Mouse (Mus musculus) lung, embryonic 14.5 days (tissue): ENCODE measurements around the gene Mtmr4. TPM values are rescaled to one million over a fixed set of nuclear protein-coding genes. Genes with fewer than 3 reads are reported as not detected.

Experiments
- ATAC-seq: fragments of 200-750 bp; cut with Nextera tagmentation; 2 replicates; pipeline ENCODE4 v1.8.0; 2017; ENCODE audit warnings: mild to moderate bottlenecking, moderate TSS enrichment, moderate library complexity; ENCODE audit not compliant: insufficient read depth
- DNase-seq: peaks from one replicate; pipeline ENCODE4 v3.0.0-alpha.2; 2015
- H3K27ac ChIP-seq: fragments of 300-500 bp; sonication (generic); 2 replicates; pipeline ENCODE4 v1.5.1; 2014; ENCODE audit warnings: low read depth, mild to moderate bottlenecking, moderate library complexity
- H3K27me3 ChIP-seq: fragments of 300-500 bp; sonication (generic); 2 replicates; pipeline ENCODE4 v1.6.1; 2014; ENCODE audit warnings: low read length, control low read depth; ENCODE audit not compliant: insufficient read depth
- H3K36me3 ChIP-seq: fragments of 300-500 bp; sonication (generic); 2 replicates; pipeline ENCODE4 v1.6.1; 2014; ENCODE audit warnings: control low read depth; ENCODE audit not compliant: insufficient read depth
- H3K4me1 ChIP-seq: fragments of 300-500 bp; sonication (generic); 2 replicates; pipeline ENCODE4 v1.6.1; 2014; ENCODE audit warnings: antibody characterized with exemption, control low read depth; ENCODE audit not compliant: insufficient read depth
- H3K4me2 ChIP-seq: fragments of 300-500 bp; sonication (generic); 2 replicates; pipeline ENCODE4 v1.6.1; 2014; ENCODE audit warnings: mild to moderate bottlenecking
- H3K4me3 ChIP-seq: fragments of 300-500 bp; sonication (generic); 2 replicates; pipeline ENCODE4 v1.5.1; 2014; ENCODE audit warnings: low read depth, low read length
- H3K9ac ChIP-seq: fragments of 300-500 bp; sonication (generic); 2 replicates; pipeline ENCODE4 v1.6.1; 2014
- H3K9me3 ChIP-seq: fragments of 300-500 bp; sonication (generic); 2 replicates; pipeline ENCODE4 v1.6.1; 2016; ENCODE audit warnings: low read depth, low read length, control low read depth
- CTCF ChIP-seq: IDR thresholded peaks from 2 replicates; pipeline ENCODE4 v1.5.1; 2016; ENCODE audit warnings: antibody characterized with exemption, low read depth
- WGBS: fragments of 180-500 bp; shearing (Covaris S2); extraction: QIAGEN DNeasy Blood & Tissue Kit; methylation state at CpG from one replicate; pipeline ENCODE4 v1.1.7; 2014; 5-methylcytosine and 5-hydroxymethylcytosine counted together
- polyA plus RNA-seq: library from polyadenylated mRNA; unstranded; fragments of >200 nt; fragmentation: Nextera tagmentation; extraction: Ambion mirVana; gene quantifications from 2 replicates; pipeline ENCODE4 v1.2.1, GENCODE M21; 2014

The Mtmr4 gene
- polyA plus RNA-seq, 1 experiment from 2014 or later, result 41.2 TPM

DNA sequence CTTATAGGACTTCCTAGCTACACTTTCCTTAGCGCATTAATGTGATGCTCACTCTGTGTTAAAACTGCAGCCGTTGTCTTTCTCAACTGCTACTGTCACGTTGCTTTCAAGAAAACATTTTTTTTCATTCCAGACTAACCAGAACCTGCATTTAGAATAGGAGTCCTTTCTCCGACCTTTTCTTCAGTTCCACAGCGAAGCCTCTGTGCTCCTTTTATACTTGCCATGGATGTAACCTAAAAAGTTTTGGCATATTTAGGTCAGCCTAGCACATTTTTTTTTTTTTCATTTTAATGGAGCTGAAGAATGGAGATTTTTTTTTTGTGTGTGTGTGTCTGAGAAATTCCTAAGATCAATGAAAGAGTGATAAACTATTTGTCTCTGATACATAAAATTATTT is 23.6 kb downstream of the Mtmr4 start:
- no peak for ATAC-seq
- H3K9ac ChIP-seq, result no peak overlapping the region
- H3K36me3 ChIP-seq, result peaks cover 83% of the 10 kb centered on the region
- no peaks in the 10 kb centered on the region for H3K9me3 ChIP-seq
- no peak for DNase-seq
- no peak for TF ChIP-seq CTCF
- no peaks in the 10 kb centered on the region for H3K4me1 ChIP-seq
- no peak overlapping the region for H3K4me3 ChIP-seq
- H3K27ac ChIP-seq, result no peak overlapping the region
- no peaks in the 10 kb centered on the region for H3K27me3 ChIP-seq
- H3K4me2 ChIP-seq, result no peak overlapping the region
- WGBS, result 90% methylated on average over 5 of the region's 5 CpGs

DNA sequence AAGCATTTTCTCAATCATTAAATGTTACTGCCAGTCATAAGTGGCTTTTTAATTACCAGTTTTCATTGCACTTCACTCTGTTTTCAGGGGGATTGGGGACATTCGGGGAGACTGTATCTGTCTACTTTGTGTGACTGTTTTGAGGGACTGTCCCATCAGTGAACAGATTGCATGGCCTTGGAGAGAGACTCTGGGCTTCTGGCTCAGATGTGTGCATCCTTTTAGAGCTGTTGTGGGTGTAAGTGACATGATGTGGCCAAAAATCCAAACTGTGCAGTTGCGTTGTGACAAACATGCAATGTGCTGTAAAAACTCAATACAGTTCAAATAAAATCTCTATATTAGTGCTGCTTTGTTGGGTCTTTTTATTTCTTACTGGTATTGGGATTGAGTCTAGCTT is 24.0 kb downstream of the Mtmr4 start:
- no peak for TF ChIP-seq CTCF
- H3K4me2 ChIP-seq, result no peak overlapping the region
- no peaks in the 10 kb centered on the region for H3K4me1 ChIP-seq
- no peaks in the 10 kb centered on the region for H3K27me3 ChIP-seq
- no peak overlapping the region for H3K4me3 ChIP-seq
- H3K9me3 ChIP-seq, result no peaks in the 10 kb centered on the region
- H3K27ac ChIP-seq, result no peak overlapping the region
- H3K36me3 ChIP-seq, result peaks cover 80% of the 10 kb centered on the region
- ATAC-seq, result no peak
- H3K9ac ChIP-seq, result no peak overlapping the region
- DNase-seq, result no peak
- 91% methylated on average over 2 of the region's 2 CpGs for WGBS

DNA sequence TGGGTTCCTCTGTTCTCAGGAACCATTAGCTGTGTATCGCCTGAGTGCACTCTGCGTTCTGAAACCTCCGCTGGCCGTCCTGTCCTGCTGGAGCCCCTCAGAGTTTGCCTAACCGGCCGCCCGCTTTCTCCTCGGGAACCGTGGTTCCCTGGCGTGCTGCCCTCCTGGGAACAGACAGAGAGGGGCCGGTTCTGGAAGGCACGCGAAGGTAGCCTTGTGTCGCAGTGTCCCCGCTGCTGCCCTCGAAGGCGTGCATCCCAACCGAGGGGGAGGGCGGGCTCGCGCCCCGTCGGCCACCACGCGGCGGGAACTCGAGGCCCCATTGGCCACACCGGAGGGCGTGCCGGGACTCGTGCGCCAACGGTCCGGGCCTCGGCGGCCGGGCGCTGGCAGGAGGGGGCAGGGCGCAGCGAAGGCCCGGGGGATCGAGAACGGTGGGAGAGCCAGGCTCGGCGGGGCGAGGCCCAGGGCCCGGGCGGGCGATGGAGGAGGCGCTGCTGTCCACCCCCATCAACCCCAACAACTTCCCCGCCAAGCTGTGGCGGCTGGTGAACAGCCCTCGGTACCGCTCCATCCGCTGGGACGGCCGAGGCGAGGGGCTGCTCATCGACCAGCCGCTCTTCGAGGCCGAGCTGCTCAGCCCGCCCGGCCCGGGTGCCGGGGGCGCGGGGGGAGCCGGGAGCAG is 25.0 kb downstream of the Mtmr4 start, which contains the start of gene Hsf5:
TSS of gene Hsf5 (plus strand) at position 375 of the 685 bp plus-strand sequence.
- no peak for ATAC-seq
- no peak for TF ChIP-seq CTCF
- 86% methylated on average over 61 of the region's 69 CpGs for WGBS
- no peak within 1 kb of the TSS for H3K4me3 ChIP-seq
- no peak within 1 kb of the TSS for H3K4me2 ChIP-seq
- peaks cover 74% of the 10 kb centered on the region for H3K36me3 ChIP-seq
- no peak within 1 kb of the TSS for H3K9ac ChIP-seq
- no peak within 1 kb of the TSS for H3K27ac ChIP-seq
- H3K27me3 ChIP-seq, result no peaks in the 10 kb centered on the region
- H3K9me3 ChIP-seq, result no peaks in the 10 kb centered on the region
- no peak for DNase-seq
- H3K4me1 ChIP-seq, result no peaks in the 10 kb centered on the region

DNA sequence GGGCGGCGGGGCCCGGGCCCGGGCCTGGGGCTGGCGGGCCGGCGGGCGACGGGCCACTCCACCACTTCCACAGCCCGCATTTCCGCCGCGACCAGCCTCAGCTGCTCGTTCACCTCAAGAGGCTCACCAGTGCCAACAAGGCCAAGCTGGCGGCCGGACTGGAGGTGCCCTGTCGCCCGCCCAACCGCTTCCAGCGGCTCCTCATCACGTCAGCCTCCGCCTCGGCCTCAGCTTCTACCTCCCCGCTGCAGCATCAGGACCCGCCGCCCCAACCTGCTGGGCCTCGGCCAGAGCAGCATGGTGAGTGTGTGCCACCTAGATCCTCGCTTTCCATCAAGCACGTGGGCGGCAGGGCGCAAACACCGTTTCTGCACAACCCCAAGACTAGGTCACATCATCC is 25.6 kb downstream of the Mtmr4 start:
- no peak overlapping the region for H3K27ac ChIP-seq
- H3K4me3 ChIP-seq, result no peak overlapping the region
- no peaks in the 10 kb centered on the region for H3K4me1 ChIP-seq
- no peak overlapping the region for H3K9ac ChIP-seq
- 90% methylated on average over 32 of the region's 32 CpGs for WGBS
- TF ChIP-seq CTCF, result no peak
- no peak overlapping the region for H3K4me2 ChIP-seq
- no peaks in the 10 kb centered on the region for H3K27me3 ChIP-seq
- H3K9me3 ChIP-seq, result no peaks in the 10 kb centered on the region
- ATAC-seq (no peak), DNase-seq (no peak)
- peaks cover 71% of the 10 kb centered on the region for H3K36me3 ChIP-seq

DNA sequence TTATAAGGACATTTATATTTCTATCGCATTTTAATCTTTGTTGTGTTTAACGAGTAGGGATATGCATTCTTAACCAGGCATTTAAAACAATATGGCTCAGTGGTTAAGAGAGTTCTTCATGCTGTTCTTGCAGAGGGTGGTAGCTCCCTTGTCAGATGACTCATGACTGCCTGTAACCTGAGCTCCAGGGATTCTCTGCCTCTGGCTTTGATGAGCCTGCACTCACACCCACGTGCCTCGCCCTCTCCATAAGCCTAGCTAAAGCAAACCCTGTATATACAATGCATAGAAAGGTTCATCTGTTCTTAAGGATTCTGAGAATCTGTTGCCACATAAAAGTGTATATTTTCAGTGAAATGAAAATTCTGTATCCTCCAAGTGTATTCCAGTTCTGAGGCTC is 31.2 kb downstream of the Mtmr4 start:
- 68% methylated on average over 4 of the region's 4 CpGs for WGBS

DNA sequence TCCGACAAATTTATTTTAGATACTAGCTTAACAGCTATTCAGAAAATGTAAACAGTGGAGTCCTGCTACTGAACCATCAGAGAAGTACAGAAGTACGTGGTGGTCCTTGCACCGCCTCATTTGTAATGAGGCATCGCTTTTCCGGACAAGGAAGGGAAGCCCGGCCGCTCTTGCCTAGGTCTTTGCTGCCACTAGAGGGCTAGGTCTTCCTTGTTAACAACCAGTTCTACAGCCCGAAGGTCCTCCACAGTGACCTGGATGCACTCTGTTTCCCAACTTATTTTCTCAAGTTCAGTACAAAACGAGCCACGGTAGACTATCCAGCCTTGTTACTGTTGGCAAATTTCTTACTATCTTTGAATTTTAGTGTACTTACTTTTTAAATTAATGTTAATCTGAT is 37.9 kb downstream of the Mtmr4 start:
- H3K4me3 ChIP-seq, result no peak overlapping the region
- DNase-seq (peak; percentile 80), ATAC-seq (no peak)
- no peak overlapping the region for H3K27ac ChIP-seq
- TF ChIP-seq CTCF, result peak; percentile 79
- H3K9me3 ChIP-seq, result no peaks in the 10 kb centered on the region
- 18% methylated on average over 10 of the region's 10 CpGs for WGBS
- H3K27me3 ChIP-seq, result no peaks in the 10 kb centered on the region
- no peak overlapping the region for H3K9ac ChIP-seq
- H3K4me1 ChIP-seq, result no peaks in the 10 kb centered on the region
- H3K4me2 ChIP-seq, result no peak overlapping the region
- H3K36me3 ChIP-seq, result peaks cover 14% of the 10 kb centered on the region

More for the DNA sequence above, 31.2 kb downstream of the Mtmr4 start:
- ATAC-seq (no peak), DNase-seq (no peak)
- Histone ChIP-seq H3K4me3 (no peak overlapping the region), H3K9me3 (no peaks in the 10 kb centered on the region), H3K9ac (no peak overlapping the region), H3K4me2 (no peak overlapping the region), H3K27ac (no peak overlapping the region), H3K27me3 (no peaks in the 10 kb centered on the region), H3K4me1 (no peaks in the 10 kb centered on the region), H3K36me3 (peaks cover 50% of the 10 kb centered on the region)
- no peak for TF ChIP-seq CTCF

DNA sequence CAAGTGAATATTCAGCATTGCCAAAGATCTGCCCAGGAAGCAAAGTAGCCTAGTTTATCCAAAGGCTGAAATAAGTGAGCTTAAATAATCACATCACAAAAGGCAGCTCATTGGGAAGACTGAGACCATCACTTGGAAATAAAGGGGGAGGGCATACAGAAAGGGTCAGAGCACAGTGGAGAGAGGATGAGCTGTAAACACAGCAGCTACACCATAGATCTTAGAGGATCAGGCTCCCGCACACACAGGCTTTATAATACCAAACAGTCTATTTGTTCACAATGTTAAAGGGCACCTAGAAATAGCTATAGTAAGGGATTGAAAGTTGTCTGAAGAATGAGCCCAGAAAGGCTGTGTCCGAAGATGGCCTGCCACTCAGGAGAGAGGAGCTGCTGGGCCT is 46.8 kb downstream of the Mtmr4 start:
- Histone ChIP-seq H3K27ac (peak overlapping the region; percentile 46; the same call in 1 of the 2 replicates), H3K4me3 (peak overlapping the region; percentile 43), H3K9me3 (no peaks in the 10 kb centered on the region), H3K4me1 (peaks cover 2% of the 10 kb centered on the region; the same call in 1 of the 2 replicates), H3K4me2 (peak overlapping the region; percentile 74), H3K9ac (peak overlapping the region; percentile 71), H3K36me3 (0 out of 2 replicates have a peak, but pooled peaks cover 7% of the 10 kb centered on the region), H3K27me3 (no peaks in the 10 kb centered on the region)
- TF ChIP-seq CTCF, result no peak
- ATAC-seq, result peak; percentile 70; the same call in 1 of the 2 replicates
- no peak for DNase-seq
- WGBS, result 17% methylated on average over 2 of the region's 2 CpGs
